Mouse (Mus musculus) heart, postnatal 0 days (tissue): ENCODE data around the gene Sar1b. TPM values are rescaled to one million over a fixed set of nuclear protein-coding genes. Genes with fewer than 3 reads are reported as not detected.
A peak's percentile ranks its signal among the peaks of the same experiment; 100 is the strongest.
"Not testable (repeated sequence)": the region's sequence is repeated elsewhere in the genome, so short reads cannot be mapped to it uniquely, and the experiment has no call there.

Experiments
- ATAC-seq: fragments of 200-750 bp; cut with Nextera tagmentation; 2 replicates; pipeline ENCODE4 v1.8.0; 2017; ENCODE audit warnings: low read depth, moderate number of reproducible peaks, moderate library complexity; ENCODE audit not compliant: insufficient read depth
- DNase-seq: peaks from one replicate; pipeline ENCODE4 v3.0.0-alpha.2; 2016; ENCODE audit warnings: low spot score
- H3K27ac ChIP-seq: fragments of 300-500 bp; sonication (generic); 2 replicates; pipeline ENCODE4 v1.5.1; 2014; ENCODE audit warnings: low read depth, mild to moderate bottlenecking
- H3K27me3 ChIP-seq: fragments of 300-500 bp; sonication (generic); 2 replicates; pipeline ENCODE4 v1.6.1; 2014; ENCODE audit warnings: low read length, mixed read lengths; ENCODE audit not compliant: control insufficient read depth, insufficient read depth
- H3K36me3 ChIP-seq: fragments of 300-500 bp; sonication (generic); replicated peaks from 2 replicates; pipeline ENCODE4 v1.6.1; 2014; ENCODE audit warnings: low read length, mixed read lengths; ENCODE audit not compliant: control insufficient read depth, insufficient read depth
- H3K4me1 ChIP-seq: fragments of 300-500 bp; sonication (generic); 2 replicates; pipeline ENCODE4 v1.6.1; 2014; ENCODE audit warnings: antibody characterized with exemption; ENCODE audit not compliant: control insufficient read depth, insufficient read depth
- H3K4me2 ChIP-seq: fragments of 300-500 bp; sonication (generic); 2 replicates; pipeline ENCODE4 v1.6.1; 2014; ENCODE audit warnings: low read depth, mild to moderate bottlenecking, low read length, moderate library complexity
- H3K4me3 ChIP-seq: fragments of 300-500 bp; sonication (generic); 2 replicates; pipeline ENCODE4 v1.5.1; 2014; ENCODE audit warnings: low read depth, low read length
- H3K9ac ChIP-seq: fragments of 300-500 bp; sonication (generic); replicated peaks from 2 replicates; pipeline ENCODE4 v1.6.1; 2014; ENCODE audit warnings: low read depth, low read length, mixed read lengths
- H3K9me3 ChIP-seq: fragments of 300-500 bp; sonication (generic); replicated peaks from 2 replicates; pipeline ENCODE4 v1.6.1; 2016; ENCODE audit warnings: low read length; ENCODE audit not compliant: control insufficient read depth
- CTCF ChIP-seq: IDR thresholded peaks from 2 replicates; pipeline ENCODE4 v1.5.1; 2016; ENCODE audit warnings: antibody characterized with exemption, control low read depth, low read depth
- EP300 ChIP-seq: IDR thresholded peaks from 2 replicates; pipeline ENCODE4 v1.6.1; 2016; ENCODE audit warnings: antibody characterized with exemption, low read depth
- WGBS: fragments of 180-500 bp; shearing (Covaris S2); extraction: QIAGEN DNeasy Blood & Tissue Kit; methylation state at CpG from one replicate; pipeline ENCODE4 v1.1.7; 2014; 5-methylcytosine and 5-hydroxymethylcytosine counted together
- polyA plus RNA-seq: library from polyadenylated mRNA; unstranded; fragments of >200 nt; fragmentation: Nextera tagmentation; extraction: Ambion mirVana; gene quantifications from 2 replicates; pipeline ENCODE4 v1.2.1, GENCODE M21; 2015
- total RNA-seq: library from RNA; depleted of rRNA; stranded (reverse); fragments of >200 nt; gene quantifications from 2 replicates; pipeline ENCODE4 v1.2.3, GENCODE M21; 2014; ENCODE audit warnings: low replicate concordance

Sar1b gene
- total and polyA plus RNA-seq, 2 experiments from 2014 or later, result 134 to 194 TPM

DNA sequence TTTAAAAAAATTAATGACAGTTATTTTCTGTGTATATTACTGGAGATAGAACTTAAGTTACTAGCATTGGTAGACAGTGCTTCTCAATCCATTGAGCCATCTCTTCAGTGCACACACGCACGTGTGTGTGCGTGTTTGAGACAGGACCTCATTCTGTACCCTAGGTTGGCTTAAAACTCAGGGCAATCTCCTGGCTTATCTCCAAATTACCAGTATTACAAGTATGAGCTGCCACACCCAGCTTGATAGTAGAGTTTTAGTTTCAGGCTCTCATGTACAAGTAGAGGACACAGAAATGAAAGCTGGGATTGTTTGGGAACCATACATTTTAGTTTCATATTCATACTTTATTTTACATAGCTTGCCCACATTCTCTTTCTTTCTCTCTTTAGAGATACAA, 22.8 kb upstream of the Sar1b start:
- Histone ChIP-seq H3K27ac (no peak overlapping the region), H3K36me3 (peaks cover 48% of the 10 kb centered on the region), H3K9me3 (no peaks in the 10 kb centered on the region), H3K4me1 (no peaks in the 10 kb centered on the region), H3K4me2 (no peak overlapping the region), H3K4me3 (no peak overlapping the region), H3K9ac (no peak overlapping the region), H3K27me3 (no peaks in the 10 kb centered on the region)
- DNase-seq (no peak), ATAC-seq (no peak)
- no peak for TF ChIP-seq CTCF
- TF ChIP-seq EP300, result no peak
- WGBS, result 94% methylated on average over 3 of the region's 3 CpGs

DNA sequence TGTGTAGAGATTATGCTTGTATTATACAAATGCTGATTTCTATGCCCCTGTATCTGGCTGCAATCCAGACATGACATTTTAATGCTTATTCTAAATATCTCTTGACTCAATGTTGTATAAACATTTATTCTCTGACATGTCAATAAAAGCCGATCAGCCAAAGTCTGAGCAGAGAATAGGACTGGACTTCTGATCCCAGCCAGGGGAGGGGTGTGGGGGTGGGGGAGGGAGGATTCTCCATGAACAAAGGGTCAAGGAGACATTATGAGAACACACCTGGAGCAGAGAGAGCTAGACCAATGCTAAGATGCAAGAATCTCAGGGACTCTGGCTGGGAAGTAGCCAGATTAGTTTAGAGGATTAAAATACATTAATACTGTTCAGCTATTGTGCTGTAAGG, 17.4 kb upstream of the Sar1b start:
- H3K9me3 ChIP-seq, result no peaks in the 10 kb centered on the region

DNA sequence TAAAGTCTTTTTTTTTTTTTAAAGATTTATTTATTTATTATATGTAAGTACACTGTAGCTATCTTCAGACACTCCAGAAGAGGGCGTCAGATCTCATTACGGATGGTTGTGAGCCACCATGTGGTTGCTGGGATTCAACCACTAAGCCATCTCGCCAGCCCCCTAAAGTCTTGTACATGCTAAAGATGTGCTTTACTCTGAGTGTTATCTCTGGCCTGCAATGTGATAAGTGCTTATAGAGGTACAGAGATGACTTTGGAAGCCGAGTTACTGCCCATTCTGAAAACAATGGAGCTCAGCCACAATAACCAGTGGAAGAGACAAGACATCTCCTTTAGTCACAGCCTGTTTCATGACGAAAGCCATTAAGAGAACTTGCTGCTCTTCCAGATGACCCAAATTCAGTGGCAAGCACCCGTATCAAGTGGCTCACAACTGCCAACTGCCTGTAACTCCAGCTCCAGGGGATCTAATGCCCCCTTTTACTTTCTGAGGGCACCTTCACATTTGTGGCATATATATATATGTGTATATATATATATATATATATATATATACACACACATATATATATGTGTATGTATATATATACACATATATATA, 11.8 kb upstream of the Sar1b start:
- not testable (repeated sequence) for H3K9ac ChIP-seq, H3K36me3 ChIP-seq, ATAC-seq, H3K4me3 ChIP-seq, H3K27me3 ChIP-seq, H3K9me3 ChIP-seq, DNase-seq, H3K4me2 ChIP-seq, H3K27ac ChIP-seq
- 67% methylated on average over 6 of the region's 6 CpGs for WGBS
- H3K4me1 ChIP-seq, result peaks cover 12% of the 10 kb centered on the region

More for the DNA sequence above, 17.4 kb upstream of the Sar1b start:
- Histone ChIP-seq H3K4me2 (no peak overlapping the region), H3K9ac (no peak overlapping the region), H3K4me3 (no peak overlapping the region), H3K27me3 (no peaks in the 10 kb centered on the region), H3K27ac (no peak overlapping the region), H3K4me1 (no peaks in the 10 kb centered on the region), H3K36me3 (peaks cover 30% of the 10 kb centered on the region)
- no peak for ATAC-seq
- no peak for DNase-seq
- 88% methylated on average over 1 of the region's 1 CpGs for WGBS
- no peak for TF ChIP-seq EP300
- no peak for TF ChIP-seq CTCF

DNA sequence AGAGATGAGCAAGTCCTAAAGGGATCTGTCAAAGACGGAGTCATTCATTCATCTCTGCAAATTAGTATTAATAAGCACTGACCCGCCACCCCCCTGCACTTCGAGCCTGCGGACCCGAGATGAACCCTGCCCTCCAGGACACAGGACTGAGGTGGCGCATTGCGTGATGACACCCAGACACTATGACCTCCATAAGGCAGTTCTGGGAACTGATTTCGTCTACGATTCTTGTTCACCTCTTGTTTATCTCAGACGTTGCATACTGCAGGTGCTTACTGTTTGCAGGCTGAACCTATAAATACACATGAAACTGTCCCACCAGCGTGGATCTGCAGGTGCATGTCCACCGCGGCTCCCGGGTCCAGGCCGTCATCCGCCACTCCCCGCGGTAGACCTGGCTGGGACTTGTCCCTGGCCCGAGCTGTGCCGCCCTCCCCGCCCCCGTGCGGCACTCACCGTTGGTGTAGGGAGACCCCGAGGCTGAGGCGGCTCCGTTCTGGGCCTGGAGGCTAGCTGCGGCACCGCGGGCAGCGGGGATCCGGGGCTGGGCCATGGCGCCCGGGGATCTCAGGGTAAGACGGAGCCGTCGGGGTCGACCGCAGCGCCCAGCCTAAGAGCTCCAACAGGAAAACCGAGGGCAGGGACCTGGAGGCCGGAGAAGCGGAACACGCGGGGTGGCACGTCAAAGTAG, 7.7 kb upstream of the Sar1b start:
- peak; percentile 67 for ATAC-seq

DNA sequence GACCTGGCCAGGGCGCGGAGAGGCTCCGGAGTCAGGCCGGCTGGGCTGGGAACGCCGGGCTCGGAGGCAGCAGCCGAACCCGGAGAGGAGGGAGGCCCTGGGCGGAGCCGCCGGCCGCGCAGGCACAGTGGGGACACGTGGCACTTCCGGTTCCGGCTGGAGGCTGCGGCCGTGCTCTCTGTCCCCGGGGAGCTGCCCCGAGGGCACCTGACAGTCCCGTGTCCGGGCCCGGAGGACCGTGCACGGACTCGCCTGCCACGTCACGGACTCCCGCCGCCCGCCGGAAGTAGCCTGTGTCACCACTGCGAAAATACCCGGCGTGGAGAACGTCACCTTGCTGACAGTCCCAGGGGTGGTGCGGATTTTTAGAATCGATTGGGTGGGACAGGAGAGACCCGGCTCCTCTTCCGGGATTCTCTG, 7.1 kb upstream of the Sar1b start:
- 0 out of 2 replicates have a peak, but pooled peaks cover 5% of the 10 kb centered on the region for H3K36me3 ChIP-seq
- H3K27ac ChIP-seq, result peak overlapping the region; percentile 88
- peak; percentile 99 for ATAC-seq
- H3K27me3 ChIP-seq, result no peaks in the 10 kb centered on the region
- TF ChIP-seq CTCF (no peak), EP300 (peak; percentile 87; the same call in 1 of the 2 replicates)
- peaks cover 12% of the 10 kb centered on the region for H3K4me1 ChIP-seq
- peak overlapping the region; percentile 97 for H3K4me3 ChIP-seq
- WGBS, result under 1% methylated on average over 39 of the region's 41 CpGs
- peak overlapping the region; percentile 94 for H3K9ac ChIP-seq
- H3K9me3 ChIP-seq, result no peaks in the 10 kb centered on the region
- peak; percentile 92 for DNase-seq
- peak overlapping the region; percentile 84 for H3K4me2 ChIP-seq

More for the DNA sequence above, 7.7 kb upstream of the Sar1b start:
- TF ChIP-seq CTCF, result no peak
- TF ChIP-seq EP300, result no peak
- peak overlapping the region; percentile 84 for H3K4me2 ChIP-seq
- peaks cover 12% of the 10 kb centered on the region for H3K4me1 ChIP-seq
- peak overlapping the region; percentile 88 for H3K27ac ChIP-seq
- peak overlapping the region; percentile 94 for H3K9ac ChIP-seq
- 0 out of 2 replicates have a peak, but pooled peaks cover 5% of the 10 kb centered on the region for H3K36me3 ChIP-seq
- no peaks in the 10 kb centered on the region for H3K9me3 ChIP-seq
- WGBS, result 1% methylated on average over 46 of the region's 46 CpGs
- H3K4me3 ChIP-seq, result peak overlapping the region; percentile 97
- no peak for DNase-seq
- no peaks in the 10 kb centered on the region for H3K27me3 ChIP-seq
